ENCODE assay signal across 9 mouse cellular contexts in genomic region chr15:99099139-99099556, GRCm38 (mm10). TPM values are rescaled to one million over a fixed set of nuclear protein-coding genes. Genes with fewer than 3 reads are reported as not detected.
A peak's percentile ranks its signal among the peaks of the same experiment; 100 is the strongest.
DNase-seq lines count a peak whose midpoint lies in the region; ATAC-seq and TF ChIP-seq lines count a peak whose summit lies in the region.
"Had no signal": no experiment of that assay in that cellular context is flagged by ENCODE, and none has a peak within 500 bp of the region (broad histone marks: within the 10 kb centered on the region; RNA-seq: fewer than 3 reads in every experiment).

No protein-coding gene starts in this region.

- WGBS in embryonic facial prominence, embryonic 14.5 days, result under 1% methylated on average over 15 of the region's 15 CpGs
- under 1% methylated on average over 15 of the region's 15 CpGs for WGBS in limb, embryonic 10.5 days
- under 1% methylated on average over 15 of the region's 15 CpGs for WGBS in midbrain, embryonic 10.5 days

- TF ChIP-seq CTCF in G1E (IDR thresholded peaks at IDR 0.05; ENCODE audit: low read depth, low read length), result peak; percentile 16; the same call in 1 of the 2 replicates

- no peak overlapping the region for H3K27ac ChIP-seq in embryonic facial prominence, embryonic 14.5 days (replicated peaks; ENCODE audit: low read depth, low read length)
- H3K27ac ChIP-seq in limb, embryonic 10.5 days, result 0 out of 2 replicates have a peak overlapping the region, but pooled peaks have one; percentile 31
- H3K27ac ChIP-seq in midbrain, embryonic 10.5 days (replicated peaks), result peak overlapping the region; percentile 52

- H3K27me3 ChIP-seq in G1E (ENCODE audit: insufficient read depth, low read length), result peaks cover 66% of the 10 kb centered on the region
- peaks cover 66% of the 10 kb centered on the region for H3K27me3 ChIP-seq in embryonic facial prominence, embryonic 14.5 days (replicated peaks; ENCODE audit: control insufficient read depth, insufficient read depth, low read length)
- peaks cover 72% of the 10 kb centered on the region for H3K27me3 ChIP-seq in limb, embryonic 10.5 days (ENCODE audit: low read depth, poor library complexity, severe bottlenecking)
- peaks cover 75% of the 10 kb centered on the region for H3K27me3 ChIP-seq in midbrain, embryonic 10.5 days (ENCODE audit: low read depth, poor library complexity, severe bottlenecking)

- peak; percentile 75 to 80 for DNase-seq in cerebellum, postnatal 10 days
- no peak for DNase-seq in cerebellum, adult 9-10 months
- no peak for DNase-seq in G1E (ENCODE audit: low spot score)
- peak; percentile 38 for DNase-seq in embryonic facial prominence, embryonic 14.5 days (ENCODE audit: low spot score)
- DNase-seq in limb, embryonic 10.5 days (ENCODE audit: low spot score), result peak; percentile 76
- DNase-seq in midbrain, embryonic 10.5 days (ENCODE audit: low spot score), result peak; percentile 69
- peak; percentile 57 for DNase-seq in thymus, postnatal 0 days (ENCODE audit: low spot score)

- ATAC-seq in G1E (ENCODE audit: extremely low read depth, insufficient number of reproducible peaks, low FRiP score, poor library complexity, severe bottlenecking), result no peak
- ATAC-seq in embryonic facial prominence, embryonic 14.5 days (ENCODE audit: low read depth), result peak; percentile 60
- peak; percentile 34 to 55; a peak in 2 of 4 replicates for ATAC-seq in hematopoietic stem cell, adult 5-6 weeks (replicated peaks in 1 of 2; ENCODE audit: insufficient read depth in 1 of 2, low FRiP score in 2 of 2, low TSS enrichment in 1 of 2, low read depth in 1 of 2, poor library complexity in 2 of 2, severe bottlenecking in 2 of 2)

- no peaks in the 10 kb centered on the region for H3K36me3 ChIP-seq in G1E (replicated peaks)
- no peaks in the 10 kb centered on the region for H3K36me3 ChIP-seq in embryonic facial prominence, embryonic 14.5 days (ENCODE audit: control insufficient read depth, insufficient read depth, low read length)
- H3K36me3 ChIP-seq in limb, embryonic 10.5 days, result no peaks in the 10 kb centered on the region
- no peaks in the 10 kb centered on the region for H3K36me3 ChIP-seq in midbrain, embryonic 10.5 days

- H3K9ac ChIP-seq in embryonic facial prominence, embryonic 14.5 days (ENCODE audit: low read depth, low read length), result no peak overlapping the region

- H3K9me3 ChIP-seq in G1E (replicated peaks), result no peaks in the 10 kb centered on the region
- no peaks in the 10 kb centered on the region for H3K9me3 ChIP-seq in embryonic facial prominence, embryonic 14.5 days (ENCODE audit: control insufficient read depth, low read length)
- no peaks in the 10 kb centered on the region for H3K9me3 ChIP-seq in limb, embryonic 10.5 days (replicated peaks)
- no peaks in the 10 kb centered on the region for H3K9me3 ChIP-seq in midbrain, embryonic 10.5 days (replicated peaks)

- no peak overlapping the region for H3K4me3 ChIP-seq in G1E (ENCODE audit: low read depth, low read length)
- H3K4me3 ChIP-seq in embryonic facial prominence, embryonic 14.5 days (ENCODE audit: low read depth, low read length), result peak overlapping the region; percentile 39
- H3K4me3 ChIP-seq in limb, embryonic 10.5 days, result peak overlapping the region; percentile 51
- H3K4me3 ChIP-seq in midbrain, embryonic 10.5 days, result peak overlapping the region; percentile 55

- peak overlapping the region; percentile 61 for H3K4me2 ChIP-seq in embryonic facial prominence, embryonic 14.5 days (ENCODE audit: low read depth, low read length)

- no peaks in the 10 kb centered on the region; the same call in 1 of the 2 replicates for H3K4me1 ChIP-seq in G1E (ENCODE audit: insufficient read depth, low read depth, low read length)
- H3K4me1 ChIP-seq in embryonic facial prominence, embryonic 14.5 days (ENCODE audit: control insufficient read depth, insufficient read depth, low read length), result peaks cover 21% of the 10 kb centered on the region
- H3K4me1 ChIP-seq in limb, embryonic 10.5 days, result peaks cover 46% of the 10 kb centered on the region
- H3K4me1 ChIP-seq in midbrain, embryonic 10.5 days, result peaks cover 52% of the 10 kb centered on the region

RNA-seq across cellular contexts. Expression of gene Dnajc22, which starts 6.2 kb away (rescaled TPM):
- total RNA-seq in G1E (2014; fragmentation: Nextera tagmentation), result not detected in 2 replicates
- 0.16 TPM in 1 of 2 replicates, not detected in the other for total RNA-seq in G1E (2017)
- not detected in 2 replicates for polyA plus RNA-seq in G1E (2012)
- polyA plus RNA-seq in embryonic facial prominence, embryonic 14.5 days (2014; fragmentation: Nextera tagmentation; extraction: Ambion mirVana), result 0.38 TPM in 1 of 2 replicates, not detected in the other
- total RNA-seq in hematopoietic stem cell, adult 5-6 weeks (2017), result not detected in 2 replicates
- polyA plus RNA-seq in limb, embryonic 10.5 days (2016; fragmentation: Nextera tagmentation; extraction: Ambion mirVana), result 1.4 and 2.1 TPM in 2 replicates
- polyA plus RNA-seq in midbrain, embryonic 10.5 days (2016; fragmentation: Nextera tagmentation; extraction: Ambion mirVana), result 0.99 and 1.3 TPM in 2 replicates
- polyA plus RNA-seq in thymus, postnatal 0 days (2015; fragmentation: Nextera tagmentation; extraction: Ambion mirVana), result 0.13 and 0.22 TPM in 2 replicates
- total RNA-seq: neutrophil, adult 5-6 weeks had no signal

RNA-seq across cellular contexts. Expression of gene C1ql4, which starts 11.5 kb away (rescaled TPM):
- total RNA-seq in G1E (2014; fragmentation: Nextera tagmentation) (not detected in 2 replicates), G1E (2017) (not detected in 2 replicates)
- polyA plus RNA-seq in G1E (2012), result not detected in 2 replicates
- polyA plus RNA-seq in embryonic facial prominence, embryonic 14.5 days (2014; fragmentation: Nextera tagmentation; extraction: Ambion mirVana), result 0.11 and 0.13 TPM in 2 replicates
- total RNA-seq in hematopoietic stem cell, adult 5-6 weeks (2017), result not detected in 2 replicates
- 0.15 and 0.23 TPM in 2 replicates for polyA plus RNA-seq in limb, embryonic 10.5 days (2016; fragmentation: Nextera tagmentation; extraction: Ambion mirVana)
- 0.21 and 2.3 TPM in 2 replicates for polyA plus RNA-seq in midbrain, embryonic 10.5 days (2016; fragmentation: Nextera tagmentation; extraction: Ambion mirVana)
- polyA plus RNA-seq in thymus, postnatal 0 days (2015; fragmentation: Nextera tagmentation; extraction: Ambion mirVana), result 0.18 TPM in 1 of 2 replicates, not detected in the other
- total RNA-seq: neutrophil, adult 5-6 weeks had no signal

RNA-seq across cellular contexts. Expression of gene Troap, which starts 24.8 kb away (rescaled TPM):
- total RNA-seq in G1E (2014; fragmentation: Nextera tagmentation) (58.2 and 59.0 TPM in 2 replicates), G1E (2017) (22.3 and 22.8 TPM in 2 replicates)
- polyA plus RNA-seq in G1E (2012), result 71.0 and 73.9 TPM in 2 replicates
- 15.3 and 24.4 TPM in 2 replicates for polyA plus RNA-seq in embryonic facial prominence, embryonic 14.5 days (2014; fragmentation: Nextera tagmentation; extraction: Ambion mirVana)
- total RNA-seq in hematopoietic stem cell, adult 5-6 weeks (2017), result 13.4 and 15.9 TPM in 2 replicates
- polyA plus RNA-seq in limb, embryonic 10.5 days (2016; fragmentation: Nextera tagmentation; extraction: Ambion mirVana), result 54.8 and 56.2 TPM in 2 replicates
- polyA plus RNA-seq in midbrain, embryonic 10.5 days (2016; fragmentation: Nextera tagmentation; extraction: Ambion mirVana), result 47.5 and 50.2 TPM in 2 replicates
- 21.8 and 25.3 TPM in 2 replicates for polyA plus RNA-seq in thymus, postnatal 0 days (2015; fragmentation: Nextera tagmentation; extraction: Ambion mirVana)

RNA-seq across cellular contexts. Expression of gene Spats2, which starts 26.6 kb away (rescaled TPM):
- total RNA-seq in G1E (2014; fragmentation: Nextera tagmentation) (not detected in 2 replicates), G1E (2017) (0.05 and 0.12 TPM in 2 replicates)
- polyA plus RNA-seq in G1E (2012), result not detected in 2 replicates
- 35.5 and 38.9 TPM in 2 replicates for polyA plus RNA-seq in embryonic facial prominence, embryonic 14.5 days (2014; fragmentation: Nextera tagmentation; extraction: Ambion mirVana)
- total RNA-seq in hematopoietic stem cell, adult 5-6 weeks (2017), result 0.25 TPM in 1 of 2 replicates, not detected in the other
- polyA plus RNA-seq in limb, embryonic 10.5 days (2016; fragmentation: Nextera tagmentation; extraction: Ambion mirVana), result 60.5 and 64.1 TPM in 2 replicates
- 55.3 and 57.1 TPM in 2 replicates for polyA plus RNA-seq in midbrain, embryonic 10.5 days (2016; fragmentation: Nextera tagmentation; extraction: Ambion mirVana)
- 30.2 and 31.1 TPM in 2 replicates for polyA plus RNA-seq in thymus, postnatal 0 days (2015; fragmentation: Nextera tagmentation; extraction: Ambion mirVana)
- total RNA-seq: neutrophil, adult 5-6 weeks had no signal

RNA-seq across cellular contexts. Expression of gene Prph, which starts 44.2 kb away (rescaled TPM):
- total RNA-seq in G1E (2014; fragmentation: Nextera tagmentation) (not detected in 2 replicates), G1E (2017) (not detected in 2 replicates)
- polyA plus RNA-seq in G1E (2012), result not detected in 2 replicates
- polyA plus RNA-seq in embryonic facial prominence, embryonic 14.5 days (2014; fragmentation: Nextera tagmentation; extraction: Ambion mirVana), result 66.3 and 71.0 TPM in 2 replicates
- total RNA-seq in hematopoietic stem cell, adult 5-6 weeks (2017), result not detected in 2 replicates
- polyA plus RNA-seq in limb, embryonic 10.5 days (2016; fragmentation: Nextera tagmentation; extraction: Ambion mirVana), result 0.16 TPM in 1 of 2 replicates, not detected in the other
- polyA plus RNA-seq in midbrain, embryonic 10.5 days (2016; fragmentation: Nextera tagmentation; extraction: Ambion mirVana), result 3.3 and 4.2 TPM in 2 replicates
- polyA plus RNA-seq in thymus, postnatal 0 days (2015; fragmentation: Nextera tagmentation; extraction: Ambion mirVana), result 0.99 and 1.1 TPM in 2 replicates
- total RNA-seq: neutrophil, adult 5-6 weeks had no signal

Comparison
In these comparisons a context has a peak if more than half of its experiments do, and no peak if none do; other contexts are left out.
1. DNase-seq: peak in cerebellum, postnatal 10 days (2 of 2), embryonic facial prominence, embryonic 14.5 days (single experiment), limb, embryonic 10.5 days (single experiment), midbrain, embryonic 10.5 days (single experiment) and thymus, postnatal 0 days (single experiment); none in cerebellum, adult 9-10 months (single experiment) and G1E (single experiment).